Mouse (Mus musculus) leukemia stem cell, adult 10-12 weeks (primary cell): ENCODE results near the gene Esyt2. TPM values are rescaled to one million over a fixed set of nuclear protein-coding genes. Genes with fewer than 3 reads are reported as not detected.

Experiments used
- polyA plus RNA-seq: library from polyadenylated mRNA; stranded (reverse); fragments of >175 nt; gene quantifications from 2 replicates; pipeline ENCODE4 v1.2.3, GENCODE M21; 2012; ENCODE audit warnings: low replicate concordance

Esyt2 gene
- polyA plus RNA-seq, result 23.3 and 48.8 TPM in 2 replicates

DNA sequence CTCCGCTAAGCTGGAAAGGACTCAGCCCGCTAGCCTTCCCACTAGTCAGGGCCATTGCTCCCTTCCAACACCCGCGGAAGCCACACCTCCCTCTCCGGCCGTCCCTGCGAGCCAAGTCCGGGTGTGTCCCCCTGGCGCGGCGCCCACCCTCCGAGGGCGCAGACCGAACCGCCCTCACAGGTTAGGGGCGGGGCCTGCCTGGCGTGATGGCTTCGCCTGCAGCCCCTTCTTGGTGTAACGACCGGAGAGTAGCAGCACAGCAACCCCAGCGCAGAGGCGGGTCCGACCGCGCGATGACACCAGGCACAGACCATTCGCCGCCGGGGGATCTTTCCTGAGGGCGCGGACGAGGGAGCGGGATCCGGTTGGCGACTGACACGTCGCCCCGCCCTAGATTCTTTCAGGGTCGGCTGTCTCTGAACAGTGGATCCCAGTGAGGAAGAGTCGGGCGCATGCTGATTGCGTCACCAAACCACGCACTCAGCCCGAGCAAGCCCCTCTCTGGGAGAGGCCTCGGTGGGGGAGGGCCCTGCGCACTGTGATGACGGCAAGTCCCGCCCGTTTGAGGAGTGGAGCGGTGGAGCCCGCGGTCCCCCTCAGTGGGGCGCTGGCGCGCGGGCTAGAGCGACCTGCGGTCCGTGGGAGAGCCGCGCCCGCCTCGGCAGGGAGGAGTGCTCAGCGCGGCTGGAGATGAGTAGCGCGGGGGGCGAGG is at the start of gene Esyt2:
TSS of gene Esyt2 (plus strand) at position 544 of the 712 bp plus-strand sequence.

DNA sequence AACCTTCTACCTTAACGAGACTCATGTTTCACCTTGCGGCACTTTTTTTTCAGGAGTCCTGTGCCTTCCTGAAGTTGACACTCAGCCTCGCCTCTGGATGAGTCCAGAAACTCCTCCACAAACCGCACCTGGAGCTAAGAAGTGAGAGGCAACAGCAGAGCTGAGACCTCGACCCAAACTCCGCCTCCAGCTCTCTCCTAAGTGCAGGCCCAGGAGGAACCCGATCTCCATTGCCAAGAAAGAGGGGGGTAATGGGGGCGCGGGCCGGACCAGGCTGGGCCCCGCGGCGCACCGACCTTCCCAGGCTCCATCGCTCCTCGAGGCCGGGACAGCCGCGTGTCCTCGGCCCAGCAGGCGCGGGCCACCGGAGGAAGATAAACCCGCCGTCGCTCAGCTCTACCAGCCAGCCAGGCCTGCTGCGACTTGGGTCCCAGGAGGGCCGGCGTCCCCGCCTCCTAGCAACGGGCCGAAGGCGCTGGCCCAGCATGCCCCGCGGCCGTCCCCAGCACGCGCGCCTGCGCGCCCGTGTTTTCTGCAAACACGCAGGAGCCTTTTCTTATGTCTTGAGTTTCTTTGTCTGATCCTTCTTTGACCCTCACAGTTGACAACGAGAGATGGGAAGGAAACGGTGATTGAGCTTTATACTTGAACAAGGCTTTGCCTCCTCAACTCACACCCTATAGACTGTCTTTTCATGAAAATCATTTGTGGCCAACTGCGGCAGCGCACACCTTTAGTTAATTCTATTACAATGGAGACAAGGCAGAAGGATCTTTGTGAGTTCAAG is 18.2 kb upstream of the Esyt2 start, which contains the start of gene Wdr60:
TSS of gene Wdr60 (minus strand) at position 468 of the 787 bp plus-strand sequence.

DNA sequence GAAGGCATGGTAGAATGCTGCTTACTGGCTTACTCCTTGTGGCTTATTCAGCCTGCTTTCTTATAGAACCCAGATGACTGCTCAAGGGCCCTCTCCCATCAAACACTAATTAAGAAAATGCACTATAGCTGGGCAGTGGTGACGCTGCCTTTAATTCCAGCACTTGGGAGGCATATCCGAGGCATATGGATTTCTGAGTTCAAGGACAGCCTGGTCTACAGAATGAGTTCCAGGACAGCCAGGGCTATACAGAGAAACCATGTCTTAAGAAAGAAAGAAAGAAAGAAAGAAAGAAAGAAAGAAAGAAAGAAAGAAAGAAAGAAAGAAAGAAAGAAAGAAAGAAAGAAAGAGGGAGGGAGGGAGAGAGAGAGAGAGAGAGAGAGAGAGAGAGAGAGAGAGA is 5.9 kb upstream of the Esyt2 start, which contains the start of gene Gm11027:
TSS of gene Gm11027 (plus strand) at position 301 of the 400 bp plus-strand sequence.

DNA sequence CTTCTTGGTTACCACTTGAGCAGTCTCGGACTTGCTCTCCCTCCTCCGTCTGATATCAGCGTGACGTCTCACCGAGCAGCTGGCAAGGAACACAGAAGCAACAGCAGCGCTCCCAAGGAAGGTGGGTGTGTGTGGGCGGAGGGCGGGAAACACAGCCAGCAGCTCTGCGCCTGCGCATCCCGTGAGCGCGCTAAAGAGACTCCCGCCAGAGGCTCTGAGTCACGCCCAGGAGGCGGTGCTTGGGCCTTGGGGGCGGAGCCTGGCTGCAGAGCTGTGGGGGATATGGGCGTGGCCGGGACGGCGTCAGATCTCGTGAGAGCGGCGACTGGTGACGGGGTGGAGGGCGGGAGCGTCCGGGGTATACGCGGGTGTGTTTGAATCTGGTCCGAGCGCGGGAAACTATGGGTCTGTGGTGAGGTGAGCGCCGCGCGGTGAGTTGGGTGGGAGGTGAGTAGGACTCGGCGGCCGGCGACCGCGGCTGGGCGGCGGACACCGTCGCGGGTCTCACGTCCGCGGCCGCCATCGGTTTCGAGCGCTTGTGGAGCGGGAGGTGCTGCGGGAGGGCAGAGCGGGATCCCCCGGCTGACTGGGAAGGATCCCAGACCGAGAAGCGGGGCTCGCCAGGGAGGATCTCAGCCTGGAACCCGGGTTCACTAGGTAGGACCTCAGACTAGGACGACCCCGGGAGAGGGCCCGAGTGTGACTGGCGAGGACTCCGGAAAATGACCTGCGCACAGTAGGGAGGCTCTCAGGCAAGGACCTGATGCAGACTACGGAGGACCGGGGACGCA is 124.2 kb downstream of the Esyt2 start, which contains the start of gene Ncapg2:
TSS of gene Ncapg2 (plus strand) at position 358 of the 791 bp plus-strand sequence.

Other genes with a start within 250 kb of the Esyt2 start
- 0.16 and 0.76 TPM in 2 replicates for gene Zfp386, start 233.5 kb upstream of the Esyt2 start, polyA plus RNA-seq
- gene Vipr2, start 203.5 kb upstream of the Esyt2 start, polyA plus RNA-seq, result not detected in 2 replicates
- gene Wdr60, start 18.2 kb upstream of the Esyt2 start, polyA plus RNA-seq, result 2.3 and 3.4 TPM in 2 replicates
- not detected in 2 replicates for gene Gm11027, start 5.8 kb upstream of the Esyt2 start, polyA plus RNA-seq
- 14.4 and 19.4 TPM in 2 replicates for gene Ncapg2, start 124.2 kb downstream of the Esyt2 start, polyA plus RNA-seq
- gene Ptprn2, start 204.5 kb downstream of the Esyt2 start, polyA plus RNA-seq, result 0.06 TPM in 1 of 2 replicates, not detected in the other